ENCODE assay signal across 8 mouse cellular contexts in genomic region chr17:90629851-90630250, GRCm38 (mm10).
DNase-seq lines count a peak whose midpoint lies in the region; ATAC-seq lines count a peak whose summit lies in the region.

No protein-coding gene starts in this region.

- 58% methylated on average over 13 of the region's 13 CpGs for WGBS in intestine, embryonic 14.5 days
- 61% methylated on average over 13 of the region's 13 CpGs for WGBS in intestine, embryonic 16.5 days
- 64% methylated on average over 13 of the region's 13 CpGs for WGBS in hindbrain, embryonic 14.5 days

- H3K36me3 ChIP-seq in intestine, embryonic 14.5 days (ENCODE audit: control insufficient read depth, insufficient read depth, low read length) = no peaks in the 10 kb centered on the region
- H3K36me3 ChIP-seq in intestine, embryonic 16.5 days (ENCODE audit: control insufficient read depth, insufficient read depth, low read length) = no peaks in the 10 kb centered on the region
- no peaks in the 10 kb centered on the region for H3K36me3 ChIP-seq in hindbrain, embryonic 14.5 days (replicated peaks; ENCODE audit: control insufficient read depth, insufficient read depth)

- no peaks in the 10 kb centered on the region for H3K27me3 ChIP-seq in intestine, embryonic 14.5 days (replicated peaks; ENCODE audit: control insufficient read depth, insufficient read depth, low read length)
- no peaks in the 10 kb centered on the region for H3K27me3 ChIP-seq in intestine, embryonic 16.5 days (replicated peaks; ENCODE audit: control insufficient read depth, insufficient read depth, low read length)
- H3K27me3 ChIP-seq in hindbrain, embryonic 14.5 days (ENCODE audit: control insufficient read depth, insufficient read depth, low read length) = no peaks in the 10 kb centered on the region

- H3K9ac ChIP-seq in intestine, embryonic 14.5 days (ENCODE audit: low read length) = no peak overlapping the region
- no peak overlapping the region for H3K9ac ChIP-seq in intestine, embryonic 16.5 days (ENCODE audit: low read depth, low read length)
- no peak overlapping the region for H3K9ac ChIP-seq in hindbrain, embryonic 14.5 days

- intact Hi-C loops in left cerebral cortex, postnatal 36 days (cut with DNase I) = loop anchor here (10.0 kb wide), 2 partner anchors 175 to 455 kb away; no protein-coding TSS in a partner anchor

- H3K9me3 ChIP-seq in intestine, embryonic 14.5 days (ENCODE audit: control insufficient read depth, low read length) = no peaks in the 10 kb centered on the region
- no peaks in the 10 kb centered on the region for H3K9me3 ChIP-seq in intestine, embryonic 16.5 days (ENCODE audit: control insufficient read depth, low read length)
- no peaks in the 10 kb centered on the region for H3K9me3 ChIP-seq in hindbrain, embryonic 14.5 days (ENCODE audit: control insufficient read depth, low read length)

- no peak overlapping the region for H3K4me3 ChIP-seq in intestine, embryonic 14.5 days (ENCODE audit: low read depth, low read length)
- no peak overlapping the region for H3K4me3 ChIP-seq in intestine, embryonic 16.5 days (ENCODE audit: low read length)
- no peak overlapping the region for H3K4me3 ChIP-seq in hindbrain, embryonic 14.5 days (replicated peaks; ENCODE audit: low read length)

- peak; percentile 51 for DNase-seq in intestine, embryonic 14.5 days (ENCODE audit: low spot score)
- DNase-seq in cerebellum, adult 11-12 months = peak; percentile 91
- no peak for DNase-seq in hindbrain, embryonic 14.5 days (ENCODE audit: low spot score)
- DNase-seq in left cerebral cortex, postnatal 36 days (ENCODE audit: low spot score in 2 of 2) = peak; percentile 50 to 63
- no peak for DNase-seq in embryo, embryonic 10.5 days (ENCODE audit: low spot score)
- DNase-seq in urinary bladder, postnatal 10 days (ENCODE audit: low spot score) = no peak

- no peak overlapping the region for H3K27ac ChIP-seq in intestine, embryonic 14.5 days (ENCODE audit: low read depth)
- H3K27ac ChIP-seq in intestine, embryonic 16.5 days (ENCODE audit: low read length) = no peak overlapping the region
- peak overlapping the region; percentile 57; the same call in 1 of the 2 replicates for H3K27ac ChIP-seq in hindbrain, embryonic 14.5 days

- ATAC-seq in intestine, embryonic 14.5 days (replicated peaks; ENCODE audit: low FRiP score, low TSS enrichment, low read depth) = no peak
- ATAC-seq in intestine, embryonic 16.5 days = no peak
- ATAC-seq in hindbrain, embryonic 14.5 days (ENCODE audit: low FRiP score) = no peak
- no peak for ATAC-seq in megakaryocyte, adult 5-6 weeks (ENCODE audit: poor library complexity, severe bottlenecking)

- no peak overlapping the region for H3K4me2 ChIP-seq in intestine, embryonic 14.5 days (ENCODE audit: low read length)
- no peak overlapping the region for H3K4me2 ChIP-seq in intestine, embryonic 16.5 days (ENCODE audit: low read depth, low read length)
- H3K4me2 ChIP-seq in hindbrain, embryonic 14.5 days (replicated peaks) = no peak overlapping the region

- no peaks in the 10 kb centered on the region for H3K4me1 ChIP-seq in intestine, embryonic 14.5 days (replicated peaks; ENCODE audit: control insufficient read depth, insufficient read depth, low read length)
- H3K4me1 ChIP-seq in intestine, embryonic 16.5 days (ENCODE audit: control insufficient read depth, insufficient read depth, low read length) = no peaks in the 10 kb centered on the region
- H3K4me1 ChIP-seq in hindbrain, embryonic 14.5 days (replicated peaks; ENCODE audit: control insufficient read depth, insufficient read depth, low read length) = 0 out of 2 replicates have a peak, but pooled peaks cover 3% of the 10 kb centered on the region

Comparison
In these comparisons a context has a peak if more than half of its experiments do, and no peak if none do; other contexts are left out.
1. DNase-seq: peak in intestine, embryonic 14.5 days (single experiment), cerebellum, adult 11-12 months (single experiment) and left cerebral cortex, postnatal 36 days (2 of 2); none in hindbrain, embryonic 14.5 days (single experiment), embryo, embryonic 10.5 days (single experiment) and urinary bladder, postnatal 10 days (single experiment).